In genomic region chr14:75828866-75829806, GRCm38 (mm10) we compare ENCODE assay signal across 8 mouse cellular contexts. TPM values are rescaled to one million over a fixed set of nuclear protein-coding genes. Genes with fewer than 3 reads are reported as not detected.
DNase-seq lines count a peak whose midpoint lies in the region; ATAC-seq and TF ChIP-seq lines count a peak whose summit lies in the region.

No protein-coding gene starts in this region.

- H3K36me3 ChIP-seq in embryonic facial prominence, embryonic 13.5 days = no peaks in the 10 kb centered on the region
- H3K36me3 ChIP-seq in heart, adult 2 months (ENCODE audit: control insufficient read depth, insufficient read depth, low read length) = no peaks in the 10 kb centered on the region
- H3K36me3 ChIP-seq in kidney, adult 2 months (ENCODE audit: control insufficient read depth, insufficient read depth, low read length) = no peaks in the 10 kb centered on the region
- no peaks in the 10 kb centered on the region for H3K36me3 ChIP-seq in limb, embryonic 11.5 days (ENCODE audit: control insufficient read depth, insufficient read depth, low read length)
- no peaks in the 10 kb centered on the region for H3K36me3 ChIP-seq in midbrain, embryonic 13.5 days
- H3K36me3 ChIP-seq in small intestine, adult 2 months (ENCODE audit: control insufficient read depth, insufficient read depth, low read length) = no peaks in the 10 kb centered on the region

- no peak for ATAC-seq in embryonic facial prominence, embryonic 13.5 days (ENCODE audit: insufficient number of reproducible peaks, insufficient read depth, low FRiP score, low TSS enrichment, low read depth)
- no peak for ATAC-seq in limb, embryonic 11.5 days (ENCODE audit: insufficient number of reproducible peaks, low FRiP score, low TSS enrichment, low read depth)
- ATAC-seq in midbrain, embryonic 13.5 days = peak; percentile 47

- peaks cover 30% of the 10 kb centered on the region for H3K4me1 ChIP-seq in embryonic facial prominence, embryonic 13.5 days
- peaks cover 6% of the 10 kb centered on the region for H3K4me1 ChIP-seq in heart, adult 2 months (ENCODE audit: control insufficient read depth, insufficient read depth, low read length)
- peaks cover 29% of the 10 kb centered on the region for H3K4me1 ChIP-seq in kidney, adult 2 months (ENCODE audit: control insufficient read depth, insufficient read depth, low read length)
- H3K4me1 ChIP-seq in limb, embryonic 11.5 days (ENCODE audit: control insufficient read depth, insufficient read depth, low read length) = peaks cover 12% of the 10 kb centered on the region; the same call in 1 of the 2 replicates
- H3K4me1 ChIP-seq in midbrain, embryonic 13.5 days (replicated peaks) = peaks cover 24% of the 10 kb centered on the region
- peaks cover 9% of the 10 kb centered on the region for H3K4me1 ChIP-seq in small intestine, adult 2 months (ENCODE audit: control insufficient read depth, insufficient read depth, insufficient read length, low read length)

- peak; percentile 52 for DNase-seq in 3134 (ENCODE audit: extremely low read depth, insufficient read length, low spot score)
- DNase-seq in adrenal gland, postnatal 36 days = peak; percentile 90 to 92
- peak; percentile 86 to 91 for DNase-seq in heart, adult 2 months
- peak; percentile 95 for DNase-seq in kidney, adult 2 months
- DNase-seq in limb, embryonic 11.5 days (ENCODE audit: low spot score) = peak; percentile 94

- peak overlapping the region; percentile 35 for H3K4me3 ChIP-seq in embryonic facial prominence, embryonic 13.5 days
- peak overlapping the region; percentile 43 for H3K4me3 ChIP-seq in heart, adult 2 months
- H3K4me3 ChIP-seq in kidney, adult 2 months (ENCODE audit: insufficient read depth, low read depth, low read length) = 0 out of 2 replicates have a peak overlapping the region, but pooled peaks have one; percentile 11
- H3K4me3 ChIP-seq in limb, embryonic 11.5 days (ENCODE audit: low read depth, low read length) = peak overlapping the region; percentile 18; the same call in 1 of the 2 replicates
- H3K4me3 ChIP-seq in midbrain, embryonic 13.5 days (replicated peaks) = peak overlapping the region; percentile 33
- H3K4me3 ChIP-seq in small intestine, adult 2 months (ENCODE audit: low read depth, low read length) = peak overlapping the region; percentile 50

- intact Hi-C loops in heart, adult 2 months (cut with DNase I) = loop anchor here (1.0 kb wide), 2 partner anchors 42 to 61 kb away; partner anchors contain the start of gene Slc25a30

- peaks cover 7% of the 10 kb centered on the region; the same call in 1 of the 2 replicates for H3K27me3 ChIP-seq in embryonic facial prominence, embryonic 13.5 days
- no peaks in the 10 kb centered on the region for H3K27me3 ChIP-seq in heart, adult 2 months (ENCODE audit: control insufficient read depth, insufficient read depth, low read length)
- no peaks in the 10 kb centered on the region for H3K27me3 ChIP-seq in kidney, adult 2 months (replicated peaks; ENCODE audit: control insufficient read depth, insufficient read depth, low read length)
- no peaks in the 10 kb centered on the region for H3K27me3 ChIP-seq in limb, embryonic 11.5 days (ENCODE audit: control insufficient read depth, insufficient read depth, low read length)
- peaks cover 17% of the 10 kb centered on the region for H3K27me3 ChIP-seq in midbrain, embryonic 13.5 days
- H3K27me3 ChIP-seq in small intestine, adult 2 months (ENCODE audit: control insufficient read depth, insufficient read depth, low read length) = no peaks in the 10 kb centered on the region

- peak overlapping the region; percentile 45 for H3K9ac ChIP-seq in embryonic facial prominence, embryonic 13.5 days
- H3K9ac ChIP-seq in heart, adult 2 months (ENCODE audit: low read depth, low read length) = 0 out of 2 replicates have a peak overlapping the region, but pooled peaks have one; percentile 7
- peak overlapping the region; percentile 22; the same call in 1 of the 2 replicates for H3K9ac ChIP-seq in limb, embryonic 11.5 days (ENCODE audit: low read length)
- no peak overlapping the region for H3K9ac ChIP-seq in midbrain, embryonic 13.5 days (replicated peaks)

- no peak; the same call in 1 of the 2 replicates for TF ChIP-seq CTCF in heart, adult 2 months (IDR thresholded peaks at IDR 0.05)
- peak; percentile 99 for TF ChIP-seq CTCF in kidney, adult 2 months (conservative IDR thresholded peaks at IDR 0.05; ENCODE audit: insufficient read depth, insufficient read length, low read depth, low read length)
- TF ChIP-seq CTCF in small intestine, adult 2 months (IDR thresholded peaks at IDR 0.05; ENCODE audit: extremely low read depth, insufficient read length, insufficient replicate concordance, low read depth, low read length) = peak; percentile 99

- peak; percentile 91 for TF ChIP-seq EP300 in heart, adult 2 months (IDR thresholded peaks at IDR 0.05; ENCODE audit: insufficient read depth, low read depth, low read length)

- H3K27ac ChIP-seq in embryonic facial prominence, embryonic 13.5 days = no peak overlapping the region; the same call in 1 of the 2 replicates
- H3K27ac ChIP-seq in heart, adult 2 months = peak overlapping the region; percentile 67
- H3K27ac ChIP-seq in kidney, adult 2 months (ENCODE audit: insufficient read depth, low read depth, low read length) = peak overlapping the region; percentile 58
- no peak overlapping the region for H3K27ac ChIP-seq in limb, embryonic 11.5 days (replicated peaks; ENCODE audit: low read depth, low read length)
- H3K27ac ChIP-seq in midbrain, embryonic 13.5 days = peak overlapping the region; percentile 10; the same call in 1 of the 2 replicates
- no peak overlapping the region for H3K27ac ChIP-seq in small intestine, adult 2 months (ENCODE audit: insufficient read depth, low read depth, low read length)

- peak overlapping the region; percentile 64 for H3K4me2 ChIP-seq in embryonic facial prominence, embryonic 13.5 days
- H3K4me2 ChIP-seq in limb, embryonic 11.5 days (ENCODE audit: low read depth, severe bottlenecking) = peak overlapping the region; percentile 74
- H3K4me2 ChIP-seq in midbrain, embryonic 13.5 days (replicated peaks) = peak overlapping the region; percentile 54

- H3K9me3 ChIP-seq in embryonic facial prominence, embryonic 13.5 days = no peaks in the 10 kb centered on the region
- no peaks in the 10 kb centered on the region for H3K9me3 ChIP-seq in limb, embryonic 11.5 days (ENCODE audit: control insufficient read depth, low read length)
- no peaks in the 10 kb centered on the region for H3K9me3 ChIP-seq in midbrain, embryonic 13.5 days

- no peaks in the 10 kb centered on the region for H3K79me2 ChIP-seq in heart, adult 2 months (replicated peaks; ENCODE audit: control insufficient read depth, insufficient read depth, low read length)

- peak; percentile 37; the same call in 1 of the 2 replicates for TF ChIP-seq POLR2A in heart, adult 2 months (IDR thresholded peaks at IDR 0.05; ENCODE audit: insufficient read depth, low read depth, low read length)
- no peak for TF ChIP-seq POLR2A in kidney, adult 2 months (IDR thresholded peaks at IDR 0.05; ENCODE audit: low read depth, low read length)
- no peak for TF ChIP-seq POLR2A in small intestine, adult 2 months (IDR thresholded peaks at IDR 0.05; ENCODE audit: low read depth, low read length)

- WGBS in embryonic facial prominence, embryonic 13.5 days = 5% methylated on average over 32 of the region's 32 CpGs
- WGBS in heart, adult 2 months = 1% methylated on average over 32 of the region's 32 CpGs
- WGBS in kidney, adult 2 months = under 1% methylated on average over 32 of the region's 32 CpGs
- WGBS in limb, embryonic 11.5 days = 8% methylated on average over 32 of the region's 32 CpGs
- WGBS in midbrain, embryonic 13.5 days = 7% methylated on average over 32 of the region's 32 CpGs
- WGBS in small intestine, adult 2 months = 4% methylated on average over 32 of the region's 32 CpGs

RNA-seq across cellular contexts. Expression of gene Tpt1, which starts 15.8 kb away (rescaled TPM):
- total RNA-seq in adrenal gland, postnatal 36 days (2021) = 1,000 to 10,000 TPM; 2,956 to 3,131 TPM
- polyA plus RNA-seq in embryonic facial prominence, embryonic 13.5 days (2015; fragmentation: Nextera tagmentation; extraction: Ambion mirVana) = 1,146 and 1,171 TPM in 2 replicates
- 1,000 to 10,000 TPM; 2,957 to 3,343 TPM for total RNA-seq in heart, adult 2 months (2021)
- polyA plus RNA-seq in heart, adult 2 months (2012; rRNA removed) = 1,003 and 1,026 TPM in 2 replicates
- polyA plus RNA-seq in kidney, adult 2 months (2012; rRNA removed) = 1,266 and 1,401 TPM in 2 replicates
- 1,077 and 1,093 TPM in 2 replicates for polyA plus RNA-seq in limb, embryonic 11.5 days (2014; fragmentation: Nextera tagmentation; extraction: Ambion mirVana)
- polyA plus RNA-seq in midbrain, embryonic 13.5 days (2015; fragmentation: Nextera tagmentation; extraction: Ambion mirVana) = 876 and 886 TPM in 2 replicates
- 1,560 and 1,973 TPM in 2 replicates for polyA plus RNA-seq in small intestine, adult 2 months (2012; rRNA removed)

RNA-seq across cellular contexts. Expression of gene Slc25a30, which starts 42.3 kb away (rescaled TPM):
- total RNA-seq in adrenal gland, postnatal 36 days (2021) = 100 to 1,000 TPM; 206 to 215 TPM
- polyA plus RNA-seq in embryonic facial prominence, embryonic 13.5 days (2015; fragmentation: Nextera tagmentation; extraction: Ambion mirVana) = 4.8 and 5.8 TPM in 2 replicates
- 10 to 100 TPM; 13.9 to 15.2 TPM for total RNA-seq in heart, adult 2 months (2021)
- 6.3 and 7.2 TPM in 2 replicates for polyA plus RNA-seq in heart, adult 2 months (2012; rRNA removed)
- 26.3 and 29.6 TPM in 2 replicates for polyA plus RNA-seq in kidney, adult 2 months (2012; rRNA removed)
- 6.3 and 6.9 TPM in 2 replicates for polyA plus RNA-seq in limb, embryonic 11.5 days (2014; fragmentation: Nextera tagmentation; extraction: Ambion mirVana)
- polyA plus RNA-seq in midbrain, embryonic 13.5 days (2015; fragmentation: Nextera tagmentation; extraction: Ambion mirVana) = 9.4 and 11.8 TPM in 2 replicates
- polyA plus RNA-seq in small intestine, adult 2 months (2012; rRNA removed) = 0.95 and 1.2 TPM in 2 replicates

Comparison
In these comparisons a context has a peak if more than half of its experiments do, and no peak if none do; other contexts are left out.
1. H3K27ac ChIP-seq: peak in heart, adult 2 months (single experiment), kidney, adult 2 months (single experiment) and midbrain, embryonic 13.5 days (single experiment); none in embryonic facial prominence, embryonic 13.5 days (single experiment), limb, embryonic 11.5 days (single experiment) and small intestine, adult 2 months (single experiment).
2. Peak in every context shown above with its lines, with median percentiles within 50 percentile points of each other: DNase-seq, H3K4me2 ChIP-seq and H3K4me3 ChIP-seq.